Mouse (Mus musculus) heart, postnatal 36 days (tissue): ENCODE data around the gene Dpm1. TPM values are rescaled to one million over a fixed set of nuclear protein-coding genes. Genes with fewer than 3 reads are reported as not detected.
A peak's percentile ranks its signal among the peaks of the same experiment; 100 is the strongest.

Experiments
- DNase-seq, 2 experiments: peaks; one replicate each; pipeline ENCODE4 v3.0.0; 2021 to 2022
- intact Hi-C: fragments of 180-260 bp; cut with DNase I; formaldehyde crosslinking; loops from one replicate; pipeline ENCODE4 v1.15.1; 2025
- total RNA-seq, 2 experiments: library from RNA; stranded (reverse); gene quantifications; 2 replicates each; pipeline ENCODE4 v1.2.3; 2021

The Dpm1 gene
- total RNA-seq, 2 experiments from 2014 or later = 76.0 to 92.6 TPM

GRCm38 (mm10) chr2:168230773-168231470 lies 531 bp upstream of the Dpm1 start:
- DNase-seq = no peak
- intact Hi-C loops = loop anchor here (2.0 kb wide), 1 partner anchor 24 kb away; the partner anchor contains the start of gene Adnp

GRCm38 (mm10) chr2:168229116-168230025 lies 1.0 kb downstream of the Dpm1 start:
- intact Hi-C loops = loop anchor here (2.0 kb wide), 1 partner anchor 23 kb away; the partner anchor contains the start of gene Adnp
- DNase-seq = peak; percentile 38 to 48

- DNase-seq = no peak
- intact Hi-C loops = no loop called here
Measured at GRCm38 (mm10) chr2:168223326-168223725, 7.1 kb downstream of the Dpm1 start.

GRCm38 (mm10) chr2:168213788-168214397 lies 16.5 kb downstream of the Dpm1 start:
- intact Hi-C loops = no loop called here

GRCm38 (mm10) chr2:168207883-168208282 lies 22.5 kb downstream of the Dpm1 start:
- no peak for DNase-seq
- intact Hi-C loops = loop anchor here (2.0 kb wide), 1 partner anchor 23 kb away; the partner anchor contains the start of genes Dpm1, Gm20716 and Mocs3

More at GRCm38 (mm10) chr2:168213788-168214397, 16.5 kb downstream of the Dpm1 start:
- DNase-seq = no peak

GRCm38 (mm10) chr2:168206725-168207644 lies 23.4 kb downstream of the Dpm1 start, which contains the start of gene Adnp:
Gene Adnp (minus strand): TSS chr2:168207112.
- intact Hi-C loops = loop anchor here (2.0 kb wide), 1 partner anchor 24 kb away; the partner anchor contains the start of genes Dpm1, Gm20716 and Mocs3

GRCm38 (mm10) chr2:168205681-168206631 lies 24.4 kb downstream of the Dpm1 start:
- peak in 1 of 2 experiments; percentile 23 for DNase-seq
- intact Hi-C loops = loop anchor here (2.0 kb wide), 2 partner anchors 25 to 91 kb away; partner anchors contain the start of genes Dpm1, Gm20716 and Mocs3

More at GRCm38 (mm10) chr2:168206725-168207644, 23.4 kb downstream of the Dpm1 start, which contains the start of gene Adnp:
- DNase-seq = peak; percentile 94 to 97

- peak; percentile 75 to 76 for DNase-seq
- intact Hi-C loops = loop anchor here (2.0 kb wide), 1 partner anchor 90 kb away; no protein-coding TSS in a partner anchor
Measured at GRCm38 (mm10) chr2:168205265-168205664, 25.1 kb downstream of the Dpm1 start.

- intact Hi-C loops = loop anchor here (2.0 kb wide), 1 partner anchor 90 kb away; no protein-coding TSS in a partner anchor
- no peak for DNase-seq
Measured at GRCm38 (mm10) chr2:168204476-168204999, 25.9 kb downstream of the Dpm1 start.

- intact Hi-C loops = no loop called here
- DNase-seq = no peak
Measured at GRCm38 (mm10) chr2:168200014-168200691, 30.2 kb downstream of the Dpm1 start.

- intact Hi-C loops = no loop called here
- DNase-seq = no peak
Measured at GRCm38 (mm10) chr2:168199476-168199875, 30.9 kb downstream of the Dpm1 start.

- intact Hi-C loops = no loop called here
Measured at GRCm38 (mm10) chr2:168198421-168198820, 32.0 kb downstream of the Dpm1 start.

GRCm38 (mm10) chr2:168195721-168196120 lies 34.7 kb downstream of the Dpm1 start:
- DNase-seq = no peak
- intact Hi-C loops = no loop called here

More at GRCm38 (mm10) chr2:168198421-168198820, 32.0 kb downstream of the Dpm1 start:
- no peak for DNase-seq

GRCm38 (mm10) chr2:168193685-168194084 lies 36.7 kb downstream of the Dpm1 start:
- DNase-seq = no peak
- intact Hi-C loops = no loop called here

GRCm38 (mm10) chr2:168191856-168192255 lies 38.5 kb downstream of the Dpm1 start:
- intact Hi-C loops = no loop called here
- DNase-seq = no peak

- no peak for DNase-seq
- intact Hi-C loops = no loop called here
Measured at GRCm38 (mm10) chr2:168175946-168176345, 54.4 kb downstream of the Dpm1 start.

GRCm38 (mm10) chr2:168170167-168170685 lies 60.2 kb downstream of the Dpm1 start:
- intact Hi-C loops = no loop called here
- DNase-seq = peak; percentile 54
